Mouse (Mus musculus) G1E (cell line): ENCODE results near the gene Pstk.

Experiments
- CTCF ChIP-seq: IDR thresholded peaks from 2 replicates; pipeline ENCODE4 v1.5.1; 2012; ENCODE audit warnings: low read depth, low read length, inconsistent platforms, mixed read lengths
- TAL1 ChIP-seq: conservative IDR thresholded peaks from 2 replicates; pipeline ENCODE4 v1.6.1; 2012; ENCODE audit warnings: low read depth, low read length, inconsistent platforms, mixed read lengths

DNA sequence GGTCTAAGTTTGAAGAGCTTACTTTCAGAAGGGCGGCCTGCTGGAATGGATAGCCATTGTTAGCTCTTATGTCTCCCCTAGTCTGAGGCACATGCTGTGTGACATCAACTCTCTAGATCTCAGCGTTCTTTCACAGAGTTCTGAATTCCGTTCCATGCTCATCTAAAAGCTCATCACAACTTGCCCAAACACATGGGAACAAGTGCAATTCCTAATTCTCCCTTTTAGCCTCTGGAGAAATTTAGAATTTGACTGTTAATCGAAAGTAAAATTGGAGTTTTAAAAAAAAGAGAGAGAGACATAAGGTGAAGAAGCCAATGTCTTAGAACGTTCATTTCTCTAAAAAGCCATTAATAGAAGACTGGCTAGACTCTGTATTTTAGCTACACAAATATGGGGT lies 41.5 kb upstream of the Pstk start, which contains the start of gene Fam24b:
- no peak for TF ChIP-seq CTCF
- no peak for TF ChIP-seq TAL1
